Mouse (Mus musculus) NIH3T3 (cell line): ENCODE data around the gene Zcchc7.
A peak's percentile ranks its signal among the peaks of the same experiment; 100 is the strongest.

ENCODE experiments used
- DNase-seq: peaks from one replicate; pipeline ENCODE4 v3.0.0-alpha.2; 2012; ENCODE audit warnings: low read depth

Zcchc7 gene

DNA sequence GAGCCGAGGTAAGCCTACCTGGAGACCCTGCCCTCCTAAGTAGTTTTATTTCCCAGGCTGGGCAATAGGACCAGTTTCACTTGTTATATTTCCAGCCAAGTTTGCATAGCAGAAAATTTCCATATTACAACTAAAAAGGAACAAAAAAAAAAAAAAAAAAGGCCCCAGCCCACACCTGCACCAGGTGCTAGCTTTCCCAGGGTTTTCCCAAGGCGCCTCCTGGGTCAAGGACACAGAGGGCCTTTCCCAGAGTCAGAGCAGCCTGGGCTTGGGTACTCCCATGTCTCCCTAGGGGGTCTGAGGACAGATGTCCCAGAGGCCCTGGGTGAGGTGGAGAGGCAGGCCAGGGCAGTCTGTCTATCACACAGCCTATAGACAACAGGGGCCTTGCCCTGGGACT lies 209.5 kb downstream of the Zcchc7 start:
- no peak for DNase-seq

DNA sequence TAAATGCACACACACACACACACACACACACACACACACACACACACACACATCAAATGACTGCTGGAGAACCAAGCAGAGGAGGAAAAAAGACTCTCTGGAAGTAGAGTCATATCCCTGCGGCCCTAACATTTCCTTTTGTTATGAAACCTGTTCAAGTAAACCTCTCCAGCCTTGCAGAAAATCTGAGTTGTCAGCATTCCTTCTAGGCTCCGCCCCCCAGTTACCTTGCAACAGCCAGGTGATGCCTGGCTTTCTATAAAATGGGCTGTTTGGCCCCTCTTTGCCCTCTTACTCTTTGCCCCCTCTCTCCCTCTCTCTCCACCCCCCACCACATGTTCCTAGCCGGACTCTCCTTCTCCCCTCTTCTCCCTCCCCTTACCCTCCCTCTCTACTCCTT lies 210.1 kb downstream of the Zcchc7 start:
- no peak for DNase-seq

DNA sequence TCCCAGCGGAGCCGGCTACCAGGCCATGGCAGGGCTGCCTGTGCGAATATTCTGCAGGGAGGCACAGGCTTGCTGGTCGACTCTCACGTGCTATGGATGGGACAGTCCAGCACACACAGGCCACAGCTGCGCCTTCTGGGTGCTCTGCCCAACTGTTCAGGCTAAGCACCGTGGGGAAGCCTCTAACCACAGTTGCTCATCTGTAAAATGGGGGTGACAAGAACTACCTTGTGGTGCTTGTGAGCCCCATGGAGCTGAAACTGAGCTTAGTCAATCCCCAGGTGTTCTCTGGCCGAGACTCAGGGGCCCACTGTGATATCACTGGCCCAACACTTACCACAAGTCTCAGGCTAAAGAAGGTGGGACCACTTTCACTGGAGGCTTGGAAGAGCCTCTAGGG lies 211.7 kb downstream of the Zcchc7 start:
- DNase-seq: no peak

DNA sequence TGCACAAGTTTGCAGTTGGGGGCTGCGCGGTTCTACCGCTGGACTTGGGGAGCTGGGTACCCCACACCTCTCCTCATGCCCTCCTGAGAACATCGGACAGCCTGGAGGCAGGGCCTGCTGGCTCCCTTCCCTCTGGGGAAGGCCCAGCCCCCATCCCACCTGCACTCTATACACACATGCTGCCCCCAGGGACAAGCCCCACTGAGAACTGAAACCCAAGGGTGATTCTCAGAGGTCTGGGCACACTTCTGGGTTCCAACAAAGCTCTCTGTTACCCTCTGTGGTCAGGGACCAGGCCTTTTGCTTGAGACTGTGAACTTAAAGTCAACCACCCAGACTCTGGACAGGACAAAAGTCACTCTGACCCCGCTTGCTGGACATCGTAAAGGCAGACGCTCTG lies 214.4 kb downstream of the Zcchc7 start:
- no peak for DNase-seq

DNA sequence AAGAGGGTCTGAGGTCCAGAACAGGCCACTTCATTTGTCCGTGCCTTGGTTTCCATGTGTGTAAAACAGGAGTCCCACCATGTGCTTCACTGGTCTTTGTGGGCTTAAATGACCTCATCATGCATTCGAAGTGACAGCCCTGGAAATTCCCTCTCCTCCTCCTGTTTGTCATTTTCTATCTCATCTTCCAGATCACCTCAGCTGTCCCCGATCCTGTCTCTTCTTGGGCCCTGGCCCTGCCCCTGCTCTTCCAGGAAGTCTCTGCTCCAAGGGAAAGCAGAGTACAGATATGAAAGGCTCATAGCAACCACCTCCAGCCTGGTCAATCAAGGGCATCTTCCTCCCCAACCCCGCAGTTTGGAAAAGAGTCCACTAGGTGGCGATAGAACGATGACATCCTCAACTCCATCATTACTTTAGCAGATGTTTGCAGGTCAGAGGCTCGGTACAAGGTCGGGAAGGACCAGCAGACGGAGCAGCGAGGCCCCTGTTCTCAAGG lies 215.0 kb downstream of the Zcchc7 start:
- DNase-seq: peak; percentile 70

DNA sequence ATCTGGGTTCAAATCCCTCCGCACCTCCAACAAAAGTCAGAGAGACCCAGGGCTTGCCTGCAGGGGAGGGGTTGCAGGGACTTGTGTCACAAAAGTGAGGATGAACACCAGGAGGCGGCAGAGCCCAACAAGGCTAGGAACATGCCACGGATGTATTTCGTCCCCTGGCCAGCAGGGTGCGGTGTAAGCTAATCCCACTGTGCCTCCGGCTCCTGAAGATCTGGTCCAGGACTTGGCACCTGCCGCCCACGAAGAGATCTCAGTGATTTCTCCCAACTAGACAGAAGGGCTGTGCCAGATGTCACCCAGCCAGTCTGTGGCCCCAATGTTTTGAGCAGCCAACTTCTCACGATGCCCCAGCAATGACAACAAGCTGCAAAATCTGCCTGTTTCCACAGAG lies 217.8 kb downstream of the Zcchc7 start:
- peak; percentile 90 for DNase-seq

DNA sequence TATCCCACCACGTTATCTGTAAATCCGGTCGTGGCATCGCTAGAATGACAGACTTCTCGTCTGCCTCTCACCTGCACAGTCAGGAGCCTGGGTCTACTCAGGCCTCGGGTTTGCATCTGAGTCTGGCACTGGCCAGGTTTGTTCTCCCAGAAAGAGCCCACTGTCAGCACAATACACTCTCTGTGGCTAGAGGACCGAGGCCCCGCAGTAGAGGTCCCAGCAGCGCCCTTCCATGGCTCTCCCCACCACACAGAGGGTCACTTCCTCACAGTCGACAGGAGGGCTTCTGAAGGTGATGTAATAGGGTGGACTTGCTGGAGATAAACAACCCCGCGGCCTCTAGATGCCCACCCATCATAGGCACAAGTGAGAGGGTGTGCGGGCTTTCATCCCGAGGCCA lies 218.2 kb downstream of the Zcchc7 start:
- no peak for DNase-seq

DNA sequence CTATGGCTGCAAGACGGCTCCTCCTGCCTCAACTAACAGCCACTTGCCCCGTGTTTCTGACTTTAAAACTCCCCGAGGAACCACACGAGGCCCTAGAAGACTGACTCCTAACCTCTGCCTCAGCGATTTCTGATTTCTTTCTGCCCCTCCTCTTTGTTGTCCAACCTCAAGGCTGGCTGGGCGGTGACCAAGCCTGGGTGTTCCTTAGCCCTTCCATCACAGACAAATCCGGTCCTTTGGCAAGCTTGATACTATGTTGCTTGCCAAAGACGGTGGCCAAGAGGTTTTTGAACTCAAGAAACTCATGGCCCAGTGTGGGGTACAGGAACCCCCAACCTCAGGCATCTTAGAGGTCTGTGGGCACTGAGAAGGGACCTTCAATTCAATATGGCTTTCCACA lies 218.7 kb downstream of the Zcchc7 start:
- no peak for DNase-seq

DNA sequence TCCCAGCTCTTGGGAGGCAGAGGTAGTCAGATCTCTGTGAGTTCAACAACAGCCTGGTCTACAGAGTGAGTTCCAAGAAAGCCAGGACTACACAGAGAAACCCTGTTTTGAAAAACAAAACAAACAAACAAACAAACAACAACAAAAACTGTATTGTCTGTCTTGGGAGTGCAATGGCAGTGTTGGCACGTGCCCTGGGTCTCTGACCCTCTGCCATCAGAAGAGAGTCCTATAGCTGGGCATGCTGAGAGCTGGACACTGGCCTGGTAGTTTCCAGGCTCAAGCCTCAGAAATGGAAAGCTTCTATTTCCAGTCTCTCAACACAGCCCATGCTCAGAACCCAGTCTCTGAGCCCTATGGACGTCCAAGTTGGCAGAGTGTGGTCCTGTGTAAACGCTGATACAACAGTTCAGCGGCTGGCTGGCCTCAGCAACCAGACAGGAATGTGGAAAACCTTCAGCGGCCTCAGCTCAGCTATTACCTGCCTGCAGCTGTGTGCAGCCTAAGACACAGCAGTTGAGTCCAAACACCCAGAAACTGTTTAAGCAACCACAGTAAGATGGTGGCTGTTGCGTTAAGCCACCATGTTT lies 220.4 kb downstream of the Zcchc7 start:
- no peak for DNase-seq

DNA sequence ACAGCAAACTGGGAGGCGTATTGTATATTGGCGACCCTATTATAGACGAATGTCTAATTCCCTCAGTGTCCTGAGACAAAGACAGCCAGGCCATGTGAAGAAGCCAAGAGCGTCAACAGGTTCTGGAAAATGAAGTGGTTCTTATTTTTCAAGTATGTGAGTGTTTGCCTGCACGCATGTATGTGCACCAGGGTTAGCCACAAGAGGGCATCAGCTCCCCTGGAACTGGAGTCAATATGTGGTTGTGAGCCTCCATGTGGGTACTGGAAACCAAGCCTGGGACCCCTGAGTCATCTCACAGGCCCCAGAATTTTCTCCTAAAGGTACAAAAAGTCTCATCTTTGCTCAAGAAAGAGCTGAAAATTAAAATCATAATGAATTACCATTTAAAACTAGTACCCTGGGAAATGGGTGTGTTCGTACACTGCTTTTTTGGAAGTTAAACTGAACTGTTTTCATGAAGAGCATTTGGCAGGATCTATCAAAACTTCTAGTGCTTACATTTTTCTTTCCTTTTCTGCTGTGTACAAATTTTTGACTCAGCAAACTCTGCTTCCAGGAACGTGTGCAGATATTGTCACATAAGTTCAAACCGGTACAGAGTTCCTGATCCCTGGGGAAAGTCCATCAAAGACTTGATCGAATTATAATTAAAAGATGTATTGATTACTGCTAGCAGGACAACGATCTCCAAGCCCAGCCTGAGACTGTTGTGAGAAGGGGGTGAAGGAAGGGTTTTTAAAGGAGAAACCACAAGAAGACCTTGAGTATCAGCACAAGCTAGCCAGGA lies 221.4 kb downstream of the Zcchc7 start:
- DNase-seq: no peak

DNA sequence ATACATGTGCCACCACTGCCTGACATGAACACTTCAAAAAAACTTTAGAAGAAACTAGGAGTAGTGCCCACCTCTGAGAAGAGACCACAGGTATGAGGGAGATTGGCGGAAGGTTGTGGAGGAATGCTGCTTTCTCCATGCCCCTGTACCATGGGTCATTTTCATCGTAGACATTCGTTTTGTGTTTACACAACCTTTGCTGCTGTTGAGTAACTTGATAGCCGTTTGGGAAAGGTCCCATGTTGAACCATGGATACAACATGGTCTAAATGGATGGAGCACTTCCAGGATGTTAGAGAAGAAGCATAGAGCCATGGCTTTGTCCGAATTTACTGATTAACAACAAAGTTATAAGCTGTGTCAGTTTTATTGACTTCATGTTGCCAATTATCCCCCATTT lies 222.5 kb downstream of the Zcchc7 start:
- no peak for DNase-seq

DNA sequence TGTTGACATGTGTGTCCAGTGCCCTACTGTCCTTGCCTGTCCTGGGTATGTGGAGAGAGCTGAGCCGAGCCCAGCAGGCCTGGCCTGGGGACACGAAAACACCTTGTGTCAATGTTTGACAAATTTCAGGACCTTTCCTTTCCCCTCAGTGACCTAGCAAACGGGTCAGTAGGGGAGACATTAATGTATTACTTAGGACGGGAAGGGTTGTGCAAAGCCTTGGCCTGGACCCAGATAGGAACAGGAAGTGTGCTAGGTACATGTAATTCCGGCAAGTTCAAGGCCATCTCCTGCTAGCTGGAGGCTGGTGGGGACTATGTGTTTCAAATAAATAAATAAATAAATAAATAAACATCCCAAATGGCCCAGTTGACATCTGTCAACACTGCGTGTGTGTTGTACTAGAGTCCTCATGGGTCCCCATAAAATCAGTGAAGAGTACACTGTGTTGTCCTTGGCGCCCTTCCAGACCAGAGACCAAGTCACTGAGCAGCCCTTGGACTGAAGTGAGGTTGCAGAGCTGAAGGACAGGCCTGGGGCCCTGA lies 224.2 kb downstream of the Zcchc7 start:
- DNase-seq: no peak

DNA sequence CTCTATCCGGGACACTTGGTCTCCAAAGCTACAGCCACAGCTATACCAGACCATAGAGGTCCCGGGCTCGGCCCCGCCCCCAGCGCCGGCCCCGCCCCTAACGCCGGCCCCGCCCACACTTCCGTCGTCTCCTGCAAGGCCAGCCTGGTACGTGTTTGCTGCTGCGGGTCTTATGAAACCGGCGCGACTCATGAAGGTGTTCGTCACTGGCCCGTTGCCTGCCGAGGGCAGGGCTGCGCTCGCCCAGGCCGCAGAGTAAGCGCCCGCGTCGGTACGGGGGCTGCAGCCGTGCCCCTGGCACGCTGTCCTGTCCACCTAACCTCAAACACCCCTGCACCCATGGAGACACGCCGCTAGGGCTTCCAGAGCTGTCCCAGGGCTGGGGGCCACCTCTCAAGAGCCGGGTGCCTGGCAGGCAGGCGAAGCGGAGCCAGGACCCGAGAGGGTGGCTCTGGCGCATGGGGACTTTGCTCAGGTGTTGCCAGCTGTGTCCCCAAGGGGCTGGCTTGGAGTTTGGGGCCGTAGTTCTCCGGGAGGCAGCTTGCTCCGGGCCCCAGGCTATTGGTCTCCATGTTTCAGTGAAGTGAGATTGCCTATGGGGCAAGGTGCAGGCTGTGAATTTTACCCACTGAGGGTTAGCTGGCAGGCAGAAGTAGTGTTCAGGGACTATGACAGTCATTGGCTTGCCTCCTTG lies 225.8 kb downstream of the Zcchc7 start, which contains the start of gene Grhpr:
TSS of gene Grhpr (plus strand) at position 116 of the 694 bp plus-strand sequence.
- DNase-seq: peak; percentile 89
